Mouse (Mus musculus): Measurements from ENCODE around the gene Vmn2r121. TPM values are rescaled to one million over a fixed set of nuclear protein-coding genes. Genes with fewer than 3 reads are reported as not detected.

Vmn2r121 gene
- total RNA-seq (2023), result not detected in 4 replicates

DNA sequence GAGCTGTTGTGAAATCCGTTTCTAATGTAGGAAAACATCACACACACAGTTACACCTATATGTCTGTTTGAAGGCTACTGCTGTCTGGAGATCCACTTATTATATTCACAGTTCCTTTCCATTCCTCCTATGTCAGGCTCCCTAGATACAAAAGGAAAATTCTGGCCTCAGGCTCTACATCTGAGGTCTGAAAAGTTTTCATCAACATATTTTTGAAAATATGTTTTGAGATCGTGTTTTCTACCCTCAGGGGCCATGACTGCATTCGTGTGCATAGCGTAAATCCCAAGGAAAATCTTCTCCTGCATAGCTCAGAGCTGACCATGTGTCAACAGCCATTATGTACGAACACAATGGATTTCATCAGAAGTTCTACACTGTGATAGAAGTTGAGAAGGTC lies at the start of gene Vmn2r121:
Gene Vmn2r121, minus strand, starts transcription at position 101 of the 400 bp plus-strand sequence.

All from B cell, adult 62 days (primary cell).